Mouse (Mus musculus) left cerebral cortex, adult 2 months (tissue): ENCODE measurements around the gene Cdkn3. TPM values are rescaled to one million over a fixed set of nuclear protein-coding genes. Genes with fewer than 3 reads are reported as not detected.
"Not testable (repeated sequence)": the region's sequence is repeated elsewhere in the genome, so short reads cannot be mapped to it uniquely, and the experiment has no call there.

ENCODE experiments used
- DNase-seq, 2 experiments: peaks; one replicate each; pipeline ENCODE4 v3.0.0; 2021 to 2022; ENCODE audit warnings: low spot score in 2 of 2, mixed read lengths in 1 of 2; ENCODE audit errors: extremely low spot score in 1 of 2
- H3K27ac ChIP-seq: fragments of 200-600 bp; 2 replicates; pipeline ENCODE4 v1.8.1; 2022
- H3K4me3 ChIP-seq: fragments of 200-600 bp; 2 replicates; pipeline ENCODE4 v1.8.1; 2022
- CTCF ChIP-seq: fragments of 200-600 bp; IDR thresholded peaks from 2 replicates; pipeline ENCODE4 v1.8.1; 2022; ENCODE audit warnings: antibody characterized with exemption, mild to moderate bottlenecking, moderate library complexity
- intact Hi-C: fragments of 180-260 bp; cut with DNase I; formaldehyde crosslinking; loops from one replicate; pipeline ENCODE4 v1.15.1; 2025
- total RNA-seq, 2 experiments: library from RNA; stranded (reverse); gene quantifications; 2 replicates each; pipeline ENCODE4 v1.2.3; 2021

The Cdkn3 gene
- total RNA-seq, 2 experiments from 2014 or later = 1.1 to 1.2 TPM

DNA sequence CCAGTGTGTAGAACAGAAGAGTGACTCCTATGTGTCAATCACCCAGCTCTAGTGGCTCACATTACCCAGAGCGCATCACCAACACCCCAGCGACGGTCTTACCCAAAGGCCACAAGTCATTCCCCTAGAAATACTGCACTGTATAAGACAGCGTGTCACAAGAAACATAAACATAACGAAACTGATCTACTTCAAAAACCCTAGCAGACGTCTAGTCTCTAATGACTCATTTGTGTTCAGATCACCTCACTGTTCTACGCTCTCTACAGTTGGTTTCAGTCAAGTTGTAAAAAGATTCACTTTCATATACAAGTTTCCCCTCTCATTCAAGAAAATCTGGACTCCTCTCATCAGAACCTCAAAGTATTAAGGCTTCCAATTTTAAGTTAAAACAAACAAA, 58.4 kb downstream of the Cdkn3 start:
- intact Hi-C loops = no loop called here
- no peak overlapping the region for H3K27ac ChIP-seq
- no peak for DNase-seq

DNA sequence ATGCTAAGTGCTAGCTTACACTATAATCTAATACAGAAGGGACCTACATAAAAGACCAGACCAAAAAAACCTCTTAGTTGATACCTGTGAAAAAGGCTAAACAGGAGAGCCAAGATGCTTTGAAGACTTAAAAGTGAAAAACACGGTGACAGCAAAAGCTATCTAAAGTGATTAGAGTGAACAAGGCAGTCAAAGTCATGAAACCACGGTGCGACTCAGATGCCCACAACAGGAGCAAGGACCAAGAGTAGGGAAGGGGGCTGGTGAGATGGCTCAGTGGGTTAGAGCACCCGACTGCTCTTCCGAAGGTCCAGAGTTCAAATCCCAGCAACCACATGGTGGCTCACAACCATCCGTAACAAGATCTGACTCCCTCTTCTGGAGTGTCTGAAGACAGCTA, 59.6 kb downstream of the Cdkn3 start:
- DNase-seq, intact Hi-C loops, H3K4me3 ChIP-seq, H3K27ac ChIP-seq: not testable (repeated sequence)

More for the DNA sequence above, 58.4 kb downstream of the Cdkn3 start:
- no peak overlapping the region for H3K4me3 ChIP-seq
- no peak for TF ChIP-seq CTCF

Other genes starting within 250 kb of the Cdkn3 start
- gene Cnih1, start 27.9 kb downstream of the Cdkn3 start, total RNA-seq = 10 to 100 TPM; 80.1 to 80.9 TPM
- 100 to 1,000 TPM; 131 to 133 TPM for gene Gmfb, start 61.7 kb downstream of the Cdkn3 start, total RNA-seq
- 10 to 100 TPM; 33.2 to 34.9 TPM for gene Cgrrf1, start 71.6 kb downstream of the Cdkn3 start, total RNA-seq
- gene Samd4, start 122.3 kb downstream of the Cdkn3 start, total RNA-seq = 10 to 100 TPM; 26.8 to 32.1 TPM